Mouse (Mus musculus) testis, adult 2 months (tissue): ENCODE measurements around the gene Gnl2.

Experiments used
- CTCF ChIP-seq: fragments of 200-500 bp; IDR thresholded peaks from 2 replicates; pipeline ENCODE4 v1.5.1; 2012; ENCODE audit warnings: low read depth, mild to moderate bottlenecking, inconsistent platforms, low read length, moderate library complexity; ENCODE audit not compliant: control insufficient read depth, insufficient read depth, insufficient replicate concordance
- POLR2A ChIP-seq: fragments of 200-500 bp; IDR thresholded peaks from 2 replicates; pipeline ENCODE4 v1.6.1; 2012; ENCODE audit warnings: low read depth, mild to moderate bottlenecking, inconsistent platforms, low read length, moderate library complexity; ENCODE audit not compliant: control insufficient read depth

DNA sequence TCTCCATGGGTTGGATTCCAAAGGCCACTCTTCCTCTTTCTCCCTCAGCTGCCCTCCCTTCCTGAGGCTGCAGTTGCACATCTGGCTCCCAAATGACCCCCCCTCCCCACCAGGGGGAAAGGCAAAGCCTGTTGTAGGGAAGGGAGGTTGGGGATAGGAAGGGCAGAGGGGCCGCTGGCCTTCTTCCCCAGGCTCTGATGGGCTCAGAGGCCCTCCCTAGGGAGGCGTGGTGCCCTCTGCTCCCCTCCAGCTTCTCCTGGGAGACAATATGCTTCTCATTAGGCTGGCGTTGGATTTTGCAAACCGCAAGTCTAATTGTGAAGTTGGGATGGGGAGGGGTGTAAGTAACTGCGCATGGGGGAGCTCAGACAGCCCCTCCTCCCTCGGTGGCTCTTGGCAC is 47.7 kb upstream of the Gnl2 start:
- TF ChIP-seq POLR2A (no peak), CTCF (no peak)
